Mouse (Mus musculus) CH12F3 (cell line): ENCODE measurements around the gene Mypn.

Experiments used
- in situ Hi-C: fragments of 300-500 bp; cut with MboI; formaldehyde crosslinking; loops from 2 replicates; pipeline ENCODE4 v1.14.3; 2020; ENCODE audit warnings: low sequenced_read_pairs

Mypn gene

DNA sequence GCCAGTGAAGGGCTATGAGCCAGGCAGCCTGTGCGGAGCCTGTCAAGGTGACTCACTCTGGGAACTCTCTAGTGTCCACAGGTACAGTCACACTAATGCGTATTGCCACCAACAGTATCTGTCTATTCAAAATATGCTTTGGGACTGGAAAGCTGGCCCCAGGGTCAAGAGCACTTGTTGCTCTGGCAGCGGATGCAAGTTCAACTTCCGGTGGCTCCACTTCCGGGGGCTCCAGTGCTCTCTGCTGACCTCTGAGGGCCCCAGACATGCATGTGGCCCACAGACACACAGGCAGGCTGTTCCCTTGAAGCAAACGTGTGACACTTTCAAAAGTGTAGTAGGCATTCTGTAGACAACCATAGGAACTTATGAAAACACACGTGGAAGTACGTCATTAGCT is 2.2 kb downstream of the Mypn start:
- in situ Hi-C loops: no loop called here

DNA sequence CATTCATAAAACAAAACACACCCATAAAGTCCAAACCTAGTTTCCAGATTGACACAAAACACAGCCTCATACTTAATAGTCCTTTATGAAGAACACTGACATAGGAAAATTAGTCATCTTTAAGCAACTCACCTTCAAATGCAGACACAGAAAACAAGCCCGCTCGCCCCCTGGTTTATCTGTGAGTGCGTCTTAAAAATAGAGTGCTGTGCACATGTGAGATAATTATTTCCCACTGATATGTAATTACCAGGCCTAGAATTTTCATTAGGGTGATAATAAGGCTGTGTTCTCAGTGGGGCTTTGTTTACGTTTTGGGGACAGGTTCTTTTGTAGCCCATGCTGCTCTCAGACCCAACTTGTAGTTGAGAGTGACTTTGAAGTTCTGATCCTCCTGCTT is 4.7 kb downstream of the Mypn start:
- in situ Hi-C loops: no loop called here

DNA sequence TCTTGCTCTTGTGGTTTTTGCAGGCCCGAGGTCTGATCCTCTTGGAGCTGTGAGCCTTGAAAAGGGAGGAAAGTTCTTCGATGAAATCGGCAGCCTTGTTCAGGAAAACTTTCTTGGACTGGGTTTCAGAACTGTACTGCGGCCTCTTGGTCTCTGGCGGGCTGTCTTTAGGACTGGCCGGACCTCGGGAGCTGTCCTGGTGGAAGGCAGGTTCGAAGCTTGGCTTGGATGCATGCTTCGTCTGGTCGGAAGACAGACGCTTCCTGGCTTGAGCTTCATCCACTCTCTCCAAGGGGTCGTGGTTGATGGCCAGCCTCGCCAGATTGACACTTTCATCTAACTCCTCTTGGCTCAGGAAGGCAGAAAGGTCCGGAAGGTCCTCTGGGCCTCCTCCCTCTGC is 11.0 kb downstream of the Mypn start:
- in situ Hi-C loops: no loop called here

DNA sequence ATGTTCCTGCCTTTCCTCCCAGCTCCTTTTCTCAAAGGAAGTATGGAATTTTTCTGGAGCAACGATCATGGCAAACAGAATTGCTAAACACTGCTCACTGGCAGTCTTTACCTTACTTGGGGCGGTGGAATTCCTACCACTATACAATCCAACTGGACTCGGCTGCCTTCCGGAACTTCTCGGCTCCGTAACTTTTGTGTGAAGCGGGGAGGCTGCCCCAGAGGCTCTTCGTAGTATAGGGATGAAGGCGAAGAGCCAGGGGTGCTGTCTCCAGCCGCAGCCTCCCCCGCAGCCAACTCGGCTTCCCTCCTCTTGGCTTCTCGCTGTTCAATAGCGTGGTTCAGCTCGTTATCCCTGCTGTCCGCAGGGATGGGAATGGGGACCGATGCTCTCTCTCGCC is 11.5 kb downstream of the Mypn start:
- in situ Hi-C loops: no loop called here

DNA sequence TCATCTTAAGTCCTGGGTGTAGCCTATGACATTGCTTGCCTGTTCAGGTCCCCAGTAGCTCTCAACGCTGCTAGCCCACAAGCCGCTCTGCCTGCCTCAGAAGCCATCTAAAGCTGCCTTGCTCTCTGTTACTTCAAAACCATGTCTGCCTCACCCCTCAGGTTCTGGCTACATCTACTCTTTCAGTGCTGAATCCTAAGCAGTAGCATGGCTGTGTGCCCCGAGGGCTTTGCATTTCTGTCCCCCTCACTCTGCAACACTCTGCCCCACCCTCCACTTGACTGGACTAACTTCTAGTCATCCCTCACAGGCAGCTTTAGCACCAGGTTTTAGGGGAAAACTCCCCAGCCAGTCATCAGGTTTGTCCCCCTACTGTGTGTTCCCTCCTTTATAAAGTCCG is 19.3 kb downstream of the Mypn start:
- in situ Hi-C loops: no loop called here

DNA sequence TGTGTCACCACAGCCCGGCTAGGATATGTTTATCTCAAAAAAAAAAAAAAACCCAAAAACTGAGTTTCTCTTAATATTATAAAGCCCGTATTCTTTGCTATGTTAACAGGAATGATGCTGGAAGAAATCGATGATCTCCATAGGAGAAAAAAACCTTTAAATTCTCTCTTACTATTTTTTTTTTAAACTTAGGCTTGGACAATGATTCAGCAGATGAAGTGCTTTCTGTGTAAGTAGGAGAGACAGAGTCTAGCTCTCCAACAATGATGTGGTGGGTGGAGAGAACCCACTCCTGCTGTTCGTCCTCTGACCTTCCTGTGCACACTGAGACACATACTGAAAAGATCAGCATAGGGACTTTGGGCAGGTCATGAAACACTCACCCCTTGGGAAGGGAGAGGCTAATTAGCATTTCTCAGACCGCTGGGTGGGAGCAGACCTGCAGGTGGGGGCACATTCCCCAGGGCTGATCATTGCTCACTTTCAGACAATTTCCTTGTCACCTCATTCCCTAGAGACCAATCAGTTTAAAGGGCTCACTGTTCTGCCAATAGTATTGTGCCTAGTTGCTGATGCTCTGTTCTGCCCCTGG is 21.5 kb downstream of the Mypn start:
- in situ Hi-C loops: no loop called here

DNA sequence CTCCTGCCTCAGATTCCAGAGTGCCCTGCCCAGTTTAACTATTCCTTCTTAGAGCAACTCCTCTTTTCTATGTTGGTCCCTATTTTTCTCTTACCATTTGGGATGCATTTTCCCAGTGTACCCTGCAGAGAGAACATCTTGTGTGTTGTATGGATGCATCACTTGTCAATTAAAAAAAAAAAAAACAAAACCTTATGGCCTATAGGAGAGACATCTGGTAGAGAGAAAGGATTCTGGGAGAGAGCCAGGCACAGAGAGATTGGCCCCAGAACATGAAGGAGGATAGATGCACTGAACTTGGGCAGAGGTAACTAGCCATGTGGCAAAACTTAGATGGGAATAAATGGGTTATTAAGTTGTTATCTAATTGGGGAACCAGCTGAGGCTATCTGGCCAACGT is 22.6 kb downstream of the Mypn start:
- in situ Hi-C loops: no loop called here

DNA sequence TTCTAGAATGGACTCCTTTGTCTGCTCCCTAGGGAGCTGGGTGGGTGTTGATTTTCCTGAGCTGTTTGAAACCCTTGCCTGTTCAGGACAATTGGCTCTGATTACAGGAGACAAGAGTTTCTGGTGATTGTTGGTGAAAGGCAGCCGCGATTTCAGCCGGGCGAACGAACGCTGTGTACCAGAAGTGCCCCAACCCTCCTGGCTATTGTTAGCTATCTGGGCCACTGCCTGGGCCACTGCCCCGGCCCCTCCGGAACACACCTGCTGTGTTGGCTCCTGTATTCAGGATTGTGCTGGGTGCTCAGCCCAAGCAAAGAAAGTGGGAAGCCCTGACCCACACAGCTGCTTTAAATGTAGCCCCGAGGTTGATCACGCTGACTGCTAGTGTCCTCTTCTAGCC is 24.2 kb downstream of the Mypn start:
- in situ Hi-C loops: no loop called here

DNA sequence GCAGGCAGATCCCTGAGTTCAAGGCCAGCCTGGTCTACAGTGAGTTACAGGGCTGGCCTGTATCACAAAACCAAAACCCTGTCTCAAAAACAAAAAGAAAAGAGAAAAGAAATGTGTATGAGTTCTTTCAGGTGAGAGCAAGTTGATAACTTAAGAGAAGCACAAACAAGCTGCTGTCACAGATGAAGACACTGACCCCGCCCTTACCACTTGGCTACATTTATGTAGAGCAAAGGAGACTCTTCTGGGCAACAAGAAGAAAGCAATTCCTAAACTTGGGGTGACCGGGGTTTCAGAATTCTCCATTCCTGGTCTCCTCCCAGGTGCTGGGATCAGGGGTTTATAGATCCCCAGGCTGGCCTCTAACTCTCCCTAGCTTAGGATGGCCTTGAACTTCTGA is 25.4 kb downstream of the Mypn start:
- in situ Hi-C loops: no loop called here

DNA sequence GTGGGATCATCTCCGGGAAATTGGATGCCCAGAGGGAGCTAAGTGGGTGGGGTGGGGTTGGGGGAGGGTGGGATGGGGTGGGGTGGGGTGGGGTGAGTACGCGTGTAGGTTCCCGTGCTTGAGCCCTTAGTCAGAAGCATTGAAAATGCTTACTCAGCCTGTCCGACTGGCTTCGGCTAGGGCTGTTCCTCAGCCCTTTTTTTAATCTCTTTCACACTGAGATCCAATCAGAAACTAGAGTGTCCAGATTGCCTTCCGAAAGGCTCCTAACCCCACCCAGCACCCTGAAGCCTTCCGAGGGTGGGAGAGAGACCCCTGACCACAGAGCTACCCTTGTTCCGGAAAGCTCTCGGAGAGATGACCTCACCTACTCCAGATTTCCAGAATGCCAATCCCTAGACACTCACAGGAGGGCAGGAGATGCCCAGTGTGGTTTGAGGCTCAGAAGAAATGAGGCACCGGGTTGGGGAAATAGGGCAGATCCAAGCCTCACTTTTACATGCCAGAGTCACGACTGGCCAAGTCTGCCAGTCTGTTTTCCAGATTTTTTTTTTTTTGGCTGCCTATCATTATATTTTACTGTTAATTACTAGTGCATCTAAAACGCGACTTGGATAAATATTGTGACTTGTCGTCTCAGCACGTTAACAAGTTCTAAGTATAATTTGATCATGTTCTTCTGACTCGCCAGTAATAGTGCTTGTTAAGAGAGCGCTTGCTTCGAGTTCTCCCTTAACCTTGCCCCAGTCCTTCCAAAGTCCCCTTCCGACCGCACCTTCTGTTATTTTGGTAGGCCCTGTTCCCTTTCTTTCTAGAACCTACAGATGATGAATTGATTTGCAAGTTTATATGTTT is 26.2 kb downstream of the Mypn start:
- in situ Hi-C loops: no loop called here

DNA sequence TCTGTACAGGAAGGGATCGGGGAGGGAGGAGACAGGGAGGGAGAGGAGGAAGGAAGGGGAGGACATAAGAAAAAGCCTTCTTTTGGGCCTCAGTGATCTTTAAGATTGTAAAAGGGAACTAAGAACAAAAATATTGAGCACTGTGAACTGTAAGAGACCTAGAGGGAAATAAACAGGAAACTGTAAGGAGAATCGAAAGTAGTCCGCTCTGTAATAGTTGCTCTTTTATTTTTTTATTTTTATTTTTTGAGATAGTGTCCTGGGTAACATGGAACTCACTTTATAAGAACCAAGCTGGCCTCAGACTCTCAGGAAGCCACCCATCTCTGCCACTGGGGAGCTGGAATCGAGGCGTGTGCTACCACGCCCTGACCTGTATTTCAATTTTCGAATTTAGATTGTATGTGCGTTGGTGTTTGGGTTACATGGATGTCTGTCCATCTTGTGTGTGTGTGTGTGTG is 27.3 kb downstream of the Mypn start:
- in situ Hi-C loops: no loop called here

DNA sequence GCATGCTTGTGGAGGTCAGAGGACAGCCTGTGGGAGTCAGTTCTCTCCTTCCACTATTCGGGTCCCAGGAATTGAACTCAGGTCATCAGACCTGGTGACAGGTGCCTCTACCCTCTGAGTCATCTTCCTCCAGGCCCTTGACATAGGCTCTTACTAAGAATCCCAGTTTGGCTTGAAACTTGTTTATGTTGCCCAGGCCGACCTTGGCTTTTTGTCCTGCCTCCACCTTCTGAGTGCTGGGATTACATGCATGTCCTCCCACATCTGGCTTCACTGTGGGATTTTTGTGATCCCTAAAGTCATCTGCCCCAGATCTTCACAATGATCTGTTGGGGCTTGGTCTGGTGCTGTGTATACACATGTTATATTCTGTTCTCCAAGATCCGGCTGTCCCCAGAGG is 31.7 kb downstream of the Mypn start:
- in situ Hi-C loops: no loop called here

DNA sequence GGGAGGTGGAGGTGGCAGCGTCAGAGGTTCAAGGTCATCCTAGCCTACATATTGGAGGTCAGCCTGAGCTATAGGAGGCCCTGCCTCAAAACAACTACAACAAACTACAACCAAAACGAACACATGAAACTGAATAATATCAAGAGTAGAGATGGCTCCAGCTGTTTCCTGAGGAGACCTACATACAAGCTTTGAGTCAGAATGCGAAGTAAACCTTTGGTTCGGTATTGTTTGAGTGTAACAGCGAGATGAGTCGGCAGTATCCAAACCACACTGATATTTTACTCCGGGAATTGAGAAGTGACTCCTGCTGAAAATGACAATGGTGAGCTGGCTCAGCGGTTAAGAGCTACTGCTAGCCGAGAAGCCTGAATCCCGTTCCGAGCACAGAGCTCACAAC is 34.2 kb downstream of the Mypn start:
- in situ Hi-C loops: no loop called here

DNA sequence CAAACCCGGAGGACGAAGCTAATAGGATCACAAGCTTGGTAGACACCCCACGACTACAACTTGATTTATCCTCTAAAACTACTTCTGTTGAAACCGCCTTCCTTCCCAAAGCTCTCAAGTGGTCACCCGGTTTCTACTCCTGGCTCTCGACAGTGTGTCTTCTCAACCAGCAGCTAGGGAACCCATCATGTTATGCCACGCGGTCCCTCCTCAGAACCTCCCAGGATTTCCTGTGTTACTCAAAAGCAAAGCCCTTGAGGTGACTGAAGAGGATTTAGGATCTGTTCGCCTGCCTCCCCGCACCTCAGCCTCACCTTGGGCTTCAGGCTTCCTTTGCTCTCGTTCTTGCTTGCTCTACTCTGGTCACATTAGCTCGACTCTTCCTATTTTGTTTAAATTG is 35.6 kb downstream of the Mypn start:
- in situ Hi-C loops: no loop called here

DNA sequence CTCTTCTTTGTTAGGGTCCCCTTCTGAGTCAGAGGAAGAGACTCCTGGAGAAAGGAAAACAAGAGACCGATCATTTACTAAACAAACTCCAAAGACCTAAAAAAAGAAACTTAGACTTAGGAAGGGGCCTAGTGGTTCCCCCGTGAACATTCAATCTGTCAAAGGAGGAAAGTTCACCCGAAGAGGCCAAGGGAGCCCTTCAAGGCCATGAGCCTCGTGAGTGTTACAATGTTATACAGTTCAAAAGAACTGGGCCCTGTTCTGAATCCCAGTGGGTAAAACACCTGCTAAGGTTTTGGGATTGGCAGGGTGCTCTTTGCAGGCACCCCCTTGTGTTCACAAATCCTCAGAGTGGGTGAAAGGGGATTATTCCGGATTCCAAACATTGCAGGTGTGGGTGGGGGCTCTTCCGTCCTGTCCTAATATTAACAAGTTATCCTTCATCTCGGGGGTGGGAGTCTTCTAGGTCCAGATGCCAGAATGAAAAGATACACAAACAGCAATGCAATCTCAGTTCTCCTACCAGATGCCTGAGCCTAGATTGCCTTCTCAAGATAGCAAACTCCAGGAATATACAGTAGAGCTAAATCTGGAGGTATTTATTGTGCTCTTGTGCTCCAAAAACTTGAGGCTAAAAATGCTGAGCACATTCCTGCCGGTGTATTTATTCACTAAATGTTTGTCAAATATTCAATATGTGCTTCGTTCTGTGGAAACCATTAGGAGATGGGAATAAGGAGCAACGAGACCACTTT is 36.3 kb downstream of the Mypn start:
- in situ Hi-C loops: no loop called here

DNA sequence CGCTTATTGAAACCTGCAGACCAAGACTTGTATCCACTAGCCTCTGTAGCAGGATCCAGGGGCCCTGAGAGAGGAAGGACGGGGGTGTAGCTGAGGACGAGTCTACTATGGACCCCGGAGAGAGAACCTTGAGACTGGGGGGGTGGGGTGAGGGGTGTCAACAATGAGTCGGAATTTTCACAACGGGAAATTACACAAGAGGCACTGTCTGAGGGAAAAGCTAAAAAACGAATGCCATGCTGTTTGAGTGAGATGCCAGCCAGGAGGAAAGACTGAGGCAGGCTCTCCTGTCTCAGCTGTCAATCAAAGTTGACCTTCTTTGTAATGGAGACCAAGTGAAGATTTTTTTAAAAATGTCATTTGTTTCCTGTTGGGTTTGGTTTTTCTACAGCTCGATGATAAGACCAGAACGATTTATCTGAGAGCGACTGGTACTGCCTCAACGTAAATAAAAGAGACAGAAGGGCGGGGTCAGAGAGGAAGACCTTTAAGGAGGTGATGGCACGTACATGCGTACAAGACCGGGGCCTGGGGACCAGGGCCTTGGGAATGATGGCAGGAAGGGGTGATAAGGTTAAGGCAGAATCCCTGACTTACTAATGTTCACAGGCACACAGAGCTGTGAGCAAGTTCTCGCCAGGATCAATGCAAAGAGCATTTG is 37.9 kb downstream of the Mypn start:
- in situ Hi-C loops: no loop called here

DNA sequence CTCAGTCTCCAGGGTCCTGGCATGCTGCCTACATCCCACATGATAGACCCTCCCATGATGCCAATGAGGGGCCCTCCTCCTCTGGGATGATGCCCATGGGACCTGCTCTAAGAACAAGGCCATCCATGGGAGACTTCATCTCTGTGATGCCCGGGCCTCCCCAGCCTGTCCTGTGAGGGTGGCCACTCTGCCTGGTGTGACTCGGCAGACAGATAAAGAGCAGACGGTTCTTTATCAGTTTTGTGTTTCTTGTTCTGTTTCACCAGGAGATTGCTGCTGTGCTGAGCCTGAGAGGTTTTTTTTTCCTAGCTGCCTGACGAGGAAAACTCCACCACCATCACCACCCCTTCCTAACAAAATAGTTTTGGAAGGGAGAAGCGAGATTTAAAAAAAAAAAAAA is 42.5 kb downstream of the Mypn start:
- in situ Hi-C loops: no loop called here

DNA sequence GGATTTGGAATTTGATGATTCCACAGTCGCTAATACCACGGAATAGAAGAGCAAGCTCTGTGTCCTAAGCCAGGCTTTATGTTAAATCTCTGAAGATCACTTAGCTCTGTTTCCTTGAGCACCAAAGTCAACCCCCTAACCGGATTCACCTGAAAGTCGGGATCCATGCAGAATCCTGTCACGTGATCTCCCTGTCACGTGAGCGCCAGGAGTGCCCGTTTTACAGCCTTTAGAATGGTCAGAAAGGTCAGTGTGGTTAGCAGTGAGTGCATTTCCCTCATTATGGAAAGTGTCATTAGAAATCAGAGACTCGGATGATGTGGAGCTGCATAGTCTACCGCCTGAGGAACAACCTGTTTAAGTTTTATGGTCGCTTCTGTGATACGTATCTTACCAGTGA is 43.1 kb downstream of the Mypn start:
- in situ Hi-C loops: no loop called here

DNA sequence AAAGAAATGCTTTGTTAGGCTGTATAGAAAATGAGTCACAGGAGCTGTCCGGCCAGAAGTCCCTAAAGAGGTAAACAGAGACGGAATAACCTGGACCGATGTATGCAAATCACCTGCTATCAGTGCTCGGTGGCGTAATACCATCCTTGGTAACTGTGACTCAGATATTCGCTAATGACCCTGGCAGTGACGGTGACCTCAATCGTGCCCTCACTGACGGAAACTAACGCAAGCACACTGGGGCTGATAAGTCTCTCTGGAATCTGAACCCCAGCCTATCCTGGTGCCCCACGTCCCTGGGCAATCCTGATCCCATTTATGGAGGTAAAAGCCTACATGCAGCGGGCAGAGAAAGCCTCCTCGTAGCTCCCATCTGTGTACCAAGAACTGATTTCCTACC is 45.6 kb downstream of the Mypn start:
- in situ Hi-C loops: no loop called here

DNA sequence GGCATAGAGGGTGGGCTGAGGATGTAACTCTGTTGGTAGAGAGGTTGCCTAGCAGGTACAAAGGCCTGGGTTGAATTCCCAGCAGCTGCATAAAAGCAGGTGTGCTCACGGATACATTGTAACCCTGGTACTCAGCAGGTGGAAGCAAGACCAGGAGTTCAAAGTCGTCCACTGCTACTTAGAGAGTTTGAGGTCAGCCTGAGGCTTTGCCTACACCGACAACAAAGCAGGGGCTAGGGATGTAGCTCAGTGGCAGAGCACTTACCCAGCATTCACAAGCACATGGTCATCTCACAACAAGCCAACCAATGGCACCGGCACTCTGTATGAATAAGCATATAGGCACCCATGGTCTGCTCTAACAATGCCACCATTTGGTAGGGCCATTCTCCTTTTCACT is 46.3 kb downstream of the Mypn start:
- in situ Hi-C loops: no loop called here

DNA sequence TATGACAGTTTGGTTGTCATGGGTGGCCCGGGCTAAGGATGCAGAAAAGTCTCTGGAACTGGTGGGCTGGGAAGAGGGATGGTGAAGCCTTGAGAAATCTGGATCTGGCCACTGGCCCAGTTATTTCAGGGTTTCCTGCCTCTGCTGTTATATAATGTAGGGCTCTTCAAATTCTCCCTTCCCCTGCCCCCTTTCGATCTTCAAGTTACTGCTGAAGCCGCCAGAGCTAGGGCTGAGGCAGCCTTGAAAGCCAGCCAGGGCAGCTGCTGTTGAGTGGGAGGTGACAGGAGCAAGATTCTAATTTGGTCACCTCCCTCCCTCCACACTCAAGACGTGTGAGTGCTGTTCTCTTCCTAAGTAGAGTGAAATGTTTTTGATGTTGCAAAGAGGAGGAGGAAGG is 46.8 kb downstream of the Mypn start:
- in situ Hi-C loops: no loop called here
